Mouse (Mus musculus): ENCODE measurements around the gene Gm6880.
"Not testable (repeated sequence)": the region's sequence is repeated elsewhere in the genome, so short reads cannot be mapped to it uniquely, and the experiment has no call there.

Gene Gm6880

DNA sequence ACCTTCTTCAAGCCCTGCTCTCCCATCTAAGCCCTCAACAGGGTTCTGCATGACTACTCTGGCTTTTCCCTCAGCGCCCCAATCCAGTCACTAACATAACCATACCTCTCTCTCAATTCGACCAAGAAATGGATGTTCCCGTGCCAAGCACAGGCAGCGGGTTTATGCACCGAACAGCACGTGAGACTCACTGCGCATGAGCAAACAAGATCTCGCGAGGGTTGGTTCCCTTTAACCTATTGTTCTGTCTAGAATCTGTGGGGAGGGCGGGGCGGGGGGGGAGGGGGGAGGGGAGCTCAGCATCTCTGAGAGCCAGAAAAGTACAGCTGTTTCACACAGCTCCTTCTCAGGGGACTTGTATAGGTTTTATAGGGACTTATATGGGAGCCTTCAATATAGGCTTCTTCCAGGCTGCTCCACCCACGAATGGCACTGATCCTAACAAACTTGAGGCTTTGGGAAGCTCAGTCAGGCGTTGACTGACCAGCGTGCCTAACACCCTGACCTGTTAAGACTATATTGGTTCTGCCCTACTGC, at the start of gene Gm6880:
TSS of gene Gm6880 (minus strand) at position 51 of the 537 bp plus-strand sequence.
- DNase-seq (ENCODE audit: low read depth, low spot score): not testable (repeated sequence)

GRCm38 (mm10) chrX:74517461-74517860, 36.3 kb upstream of the Gm6880 start:
- not testable (repeated sequence) for DNase-seq (ENCODE audit: low read depth, low spot score)

DNA sequence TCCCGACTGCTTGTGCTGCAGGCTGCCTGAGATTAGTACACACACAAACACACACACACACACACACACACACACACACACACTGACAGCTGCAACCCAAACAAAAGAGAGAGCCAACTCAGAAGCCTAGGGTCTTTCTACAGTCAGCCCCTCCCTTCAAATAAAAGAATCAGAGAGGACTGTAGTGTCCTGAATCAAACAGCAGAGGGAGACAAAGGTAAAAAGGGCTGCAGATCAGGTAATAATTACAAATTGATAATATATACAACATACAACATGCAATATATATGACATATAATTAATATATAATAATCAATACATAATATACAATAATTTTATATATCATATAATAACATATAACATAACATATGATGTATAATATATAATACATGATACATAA, 15.9 kb upstream of the Gm6880 start:
- no peak for DNase-seq (ENCODE audit: low read depth, low spot score)

DNA sequence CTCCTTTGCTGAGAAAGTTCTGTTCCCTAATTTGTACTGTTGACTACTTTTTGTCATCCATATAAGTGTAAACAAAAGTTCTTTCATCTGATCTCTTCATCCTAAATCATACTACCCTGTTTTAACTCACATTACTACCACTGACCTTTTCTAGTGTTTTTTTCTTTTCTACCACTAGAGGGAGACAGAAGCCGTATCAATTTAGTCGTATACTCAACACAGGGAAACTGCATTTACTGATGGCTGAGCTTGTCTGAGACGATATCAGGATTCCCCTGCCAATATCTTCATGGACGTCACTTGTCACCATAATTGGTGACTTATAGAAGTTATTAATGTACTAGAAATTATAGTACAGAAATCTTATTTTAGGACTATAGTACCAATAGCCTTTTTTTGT, 28.4 kb downstream of the Gm6880 start:
- peak; percentile 20 for DNase-seq (ENCODE audit: low read depth, low spot score)

- no peak for DNase-seq (ENCODE audit: low read depth, low spot score)
Observed at GRCm38 (mm10) chrX:74451157-74451912, 29.9 kb downstream of the Gm6880 start.

Data from c-Kit-negative CD71-positive TER-119-positive erythroid progenitor cells, embryonic 14.5 days (primary cell).